Mouse (Mus musculus) CD8-positive naive resting alpha-beta T cell, adult 2 months (primary cell): ENCODE data around the gene 2310033P09Rik.

Experiments
- DNase-seq, 2 experiments: peaks; one replicate each; pipeline ENCODE4 v3.0.0; 2022; ENCODE audit warnings: low read depth in 2 of 2, low spot score in 2 of 2

The 2310033P09Rik gene

GRCm38 (mm10) chr11:59208153-59208831 is at the start of gene 2310033P09Rik:
Gene 2310033P09Rik, plus strand, starts transcription at chr11:59208321.
- peak; percentile 84 to 86 for DNase-seq

DNA sequence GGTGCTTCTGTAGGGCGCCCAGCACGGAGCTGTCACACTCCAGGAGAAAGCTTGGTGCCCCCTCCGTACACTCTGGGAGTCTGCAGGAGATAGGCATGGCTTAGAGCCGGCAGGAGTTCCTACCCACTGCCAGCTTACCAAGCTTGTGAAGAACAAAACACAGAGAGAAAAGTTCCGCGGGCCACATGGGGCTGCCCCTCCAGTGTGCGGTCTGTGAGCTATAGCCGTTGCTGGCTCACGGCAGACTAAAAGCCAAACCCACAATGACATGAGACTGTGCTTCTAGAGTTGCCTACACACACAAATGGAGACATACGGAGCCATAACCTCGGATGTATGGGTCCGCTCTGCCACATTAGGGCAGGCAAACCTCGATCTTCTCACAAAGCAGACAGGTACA is 49.0 kb upstream of the 2310033P09Rik start:
- no peak for DNase-seq

DNA sequence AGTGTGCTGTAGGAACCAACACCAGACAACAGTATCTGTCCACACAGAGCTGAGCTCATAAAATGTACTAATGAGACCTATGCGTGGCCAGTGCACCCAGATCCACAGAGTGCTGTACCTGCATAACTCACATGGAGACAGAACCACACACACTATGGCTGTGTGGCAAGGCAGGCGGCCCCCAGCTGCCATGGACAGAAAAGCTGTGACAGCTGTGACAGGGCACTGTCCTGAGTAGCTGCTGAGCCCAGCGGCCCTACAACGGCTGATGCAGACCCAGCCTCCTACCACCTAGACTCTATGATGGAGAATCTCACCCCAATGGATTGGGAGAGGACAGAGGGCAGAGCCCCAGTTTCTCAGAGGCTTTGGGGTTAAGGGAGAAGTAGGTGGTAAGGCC is 48.6 kb upstream of the 2310033P09Rik start:
- DNase-seq, result no peak

GRCm38 (mm10) chr11:59161398-59161797 is 46.7 kb upstream of the 2310033P09Rik start:
- DNase-seq, result no peak

GRCm38 (mm10) chr11:59162443-59163254 is 45.5 kb upstream of the 2310033P09Rik start:
- no peak for DNase-seq

- peak; percentile 92 for DNase-seq
These were observed 44.6 kb upstream of the 2310033P09Rik start, which contains the start of gene Iba57 for GRCm38 (mm10) chr11:59163255-59164236. Gene Iba57, minus strand, starts transcription at chr11:59163739.

DNA sequence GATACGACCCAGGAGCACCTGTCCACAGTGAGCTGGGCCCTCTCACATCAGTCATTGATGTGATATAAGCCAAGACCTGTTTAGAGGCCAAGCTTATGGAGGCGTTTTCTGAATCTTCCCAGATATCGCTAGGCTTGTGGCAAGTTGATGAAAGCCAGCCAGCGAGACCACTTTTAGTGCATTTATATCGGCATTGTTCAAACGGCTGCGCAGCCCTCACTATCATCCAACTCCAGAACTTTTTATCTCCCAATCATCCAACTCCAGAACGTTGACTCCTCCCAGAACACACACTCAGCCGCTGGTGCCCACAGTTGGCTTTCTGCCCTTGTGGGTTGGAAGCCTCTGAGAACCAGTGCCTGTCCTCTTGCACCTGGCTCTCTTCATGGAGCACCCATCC is 43.7 kb upstream of the 2310033P09Rik start:
- no peak for DNase-seq

GRCm38 (mm10) chr11:59165616-59166241 is 42.4 kb upstream of the 2310033P09Rik start:
- DNase-seq, result no peak

GRCm38 (mm10) chr11:59169807-59170206 is 38.3 kb upstream of the 2310033P09Rik start:
- no peak for DNase-seq

GRCm38 (mm10) chr11:59170549-59170948 is 37.6 kb upstream of the 2310033P09Rik start:
- no peak for DNase-seq

- DNase-seq, result no peak
These were observed 33.8 kb upstream of the 2310033P09Rik start for GRCm38 (mm10) chr11:59174189-59174838.

GRCm38 (mm10) chr11:59176475-59176874 is 31.6 kb upstream of the 2310033P09Rik start:
- no peak for DNase-seq

GRCm38 (mm10) chr11:59176921-59177320 is 31.2 kb upstream of the 2310033P09Rik start:
- DNase-seq, result no peak

DNA sequence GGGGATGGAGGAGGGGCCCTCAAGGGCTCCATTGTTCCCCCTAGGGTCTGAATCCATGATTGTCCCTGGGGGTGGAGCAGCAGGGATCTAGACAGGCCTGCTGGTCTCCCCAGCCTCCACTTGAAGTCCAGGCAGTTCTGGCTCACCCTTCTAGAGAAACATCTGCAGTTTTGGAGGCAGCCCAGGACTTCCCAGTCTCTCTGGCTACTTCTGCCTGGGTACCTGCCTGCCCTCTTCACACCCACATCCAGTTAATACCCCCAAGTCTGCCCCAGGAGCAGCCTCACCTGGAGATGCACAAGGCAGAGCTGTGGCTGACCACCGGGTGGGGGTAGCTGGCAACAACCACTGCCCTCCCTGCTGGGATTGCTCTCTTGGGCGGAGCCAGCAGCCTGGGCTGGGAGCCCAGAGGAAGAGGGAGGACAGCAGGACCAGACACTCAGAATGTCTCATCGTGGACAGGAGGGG is 25.2 kb upstream of the 2310033P09Rik start, which contains the start of gene Gjc2:
Gene Gjc2 (minus strand): TSS at position 350 of the 468 bp plus-strand sequence.
- no peak for DNase-seq

DNA sequence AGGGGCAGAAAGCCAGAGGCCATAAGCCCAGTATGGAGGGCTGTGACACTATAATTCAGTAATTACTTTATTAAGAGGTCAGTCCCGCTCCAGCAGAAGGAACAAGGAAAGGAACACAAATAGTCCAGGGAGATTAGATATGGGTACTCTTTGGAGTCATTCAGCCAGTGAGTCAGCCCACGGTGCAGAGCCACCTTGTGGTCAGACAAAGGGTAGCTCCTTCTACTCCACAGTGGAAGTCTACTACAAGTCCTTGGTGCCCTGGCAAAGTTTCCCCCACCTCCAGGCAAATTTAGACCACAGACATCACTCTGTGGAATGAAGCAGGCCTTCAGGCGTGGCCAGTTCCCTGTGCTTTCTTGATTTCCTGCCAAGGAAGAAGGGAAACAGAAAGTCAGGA is 24.3 kb upstream of the 2310033P09Rik start:
- DNase-seq, result no peak

GRCm38 (mm10) chr11:59185490-59185889 is 22.6 kb upstream of the 2310033P09Rik start:
- DNase-seq, result no peak

DNA sequence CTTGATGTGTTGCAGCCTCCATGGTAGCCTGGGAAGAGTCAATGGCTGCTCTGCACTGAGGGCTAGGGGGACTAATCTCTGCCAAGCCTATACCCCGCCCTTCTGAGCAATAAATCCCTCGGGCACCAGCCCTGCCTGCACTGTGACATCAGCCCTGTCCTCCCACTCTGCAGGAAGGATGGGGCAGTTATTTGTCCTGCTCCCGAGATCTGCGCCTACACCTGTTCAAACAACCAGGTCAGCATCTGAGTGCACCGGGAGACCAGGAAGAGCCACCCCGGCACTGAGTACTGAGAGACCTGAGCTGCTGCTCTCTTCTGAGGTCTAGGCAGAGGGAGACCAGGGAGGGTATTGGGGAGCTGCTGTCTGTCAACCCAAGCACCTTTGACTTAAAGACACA is 20.4 kb upstream of the 2310033P09Rik start:
- no peak for DNase-seq

DNA sequence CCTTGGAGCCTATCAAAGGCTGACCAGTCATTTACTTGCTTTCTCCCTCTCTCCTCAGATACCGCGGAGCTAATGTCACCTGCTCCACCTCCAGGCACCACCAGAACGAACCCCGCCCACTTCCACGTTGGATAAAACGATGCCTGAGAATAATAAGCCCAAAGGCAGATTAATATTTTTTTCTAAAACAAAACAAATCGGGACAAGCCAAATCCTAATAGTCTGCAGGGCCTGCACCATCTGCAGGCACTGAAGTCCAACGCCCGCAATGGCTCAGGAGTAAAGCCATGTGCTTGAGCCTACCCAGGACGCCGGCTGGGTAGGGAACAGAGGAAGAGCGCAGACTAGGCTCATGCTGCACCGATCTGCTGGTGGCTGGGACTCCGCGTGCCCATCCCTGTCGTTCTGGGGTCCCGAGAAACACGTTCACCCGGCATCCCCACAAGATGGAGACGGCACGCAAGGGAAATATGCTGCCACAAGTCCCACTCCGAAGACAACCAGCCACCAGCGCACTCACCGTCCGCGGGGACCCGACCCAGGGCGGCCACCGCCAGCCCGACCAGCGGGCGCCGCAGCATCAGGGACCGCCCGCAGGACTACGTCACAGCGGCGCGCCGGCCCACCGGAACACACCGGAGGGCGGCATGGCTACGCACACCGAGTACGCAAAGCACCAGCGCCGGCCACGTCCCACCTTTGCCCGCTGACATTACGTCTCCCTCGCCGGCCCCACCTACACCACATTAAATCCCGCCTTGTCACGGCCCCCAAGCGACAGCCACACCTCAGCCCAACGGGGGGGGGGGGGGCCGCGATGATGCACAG is 16.7 kb upstream of the 2310033P09Rik start:
- DNase-seq, result peak; percentile 87

DNA sequence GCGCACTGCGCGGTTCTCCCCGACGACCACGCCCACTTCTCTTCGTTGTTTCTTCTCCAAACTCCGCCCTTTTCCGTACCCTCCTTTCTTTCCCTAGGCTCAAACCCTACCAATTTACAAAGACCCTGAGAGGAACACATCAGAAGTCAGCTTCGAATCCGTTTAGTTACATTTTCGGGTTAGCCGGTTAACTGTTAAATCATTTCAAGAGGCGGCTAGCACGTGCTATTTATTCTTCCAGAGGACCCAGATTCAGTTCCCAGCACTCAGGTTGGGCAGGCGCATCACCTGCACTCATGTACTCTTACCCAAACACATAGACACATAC is 16.1 kb upstream of the 2310033P09Rik start, which contains the start of gene Guk1:
Gene Guk1 (minus strand): TSS at position 154 of the 328 bp plus-strand sequence.
- no peak for DNase-seq
